Mouse (Mus musculus) heart, adult 2 months (tissue): Measurements from ENCODE around the gene Ttll6.

ENCODE experiments used
- CTCF ChIP-seq: fragments of 200-600 bp; IDR thresholded peaks from 2 replicates; pipeline ENCODE4 v1.8.1; 2022; ENCODE audit warnings: antibody characterized with exemption, mild to moderate bottlenecking, moderate library complexity
- EP300 ChIP-seq: fragments of 200-500 bp; IDR thresholded peaks from 2 replicates; pipeline ENCODE4 v1.6.1; 2011; ENCODE audit warnings: low read depth, low read length, control low read depth; ENCODE audit not compliant: insufficient read depth
- POLR2A ChIP-seq: fragments of 200-500 bp; IDR thresholded peaks from 2 replicates; pipeline ENCODE4 v1.6.1; 2011; ENCODE audit warnings: mild to moderate bottlenecking, low read depth, low read length, control low read depth; ENCODE audit not compliant: insufficient read depth

GRCm38 (mm10) chr11:96111751-96112150, 21.8 kb upstream of the Ttll6 start, which contains the start of gene Calcoco2:
- no peak for TF ChIP-seq CTCF
- TF ChIP-seq POLR2A = no peak
- TF ChIP-seq EP300 = no peak
